Mouse (Mus musculus): ENCODE data around the gene Ddx39. TPM values are rescaled to one million over a fixed set of nuclear protein-coding genes. Genes with fewer than 3 reads are reported as not detected.

Ddx39 gene
- polyA plus RNA-seq, 2 experiments: 110 to 191 TPM

- Histone ChIP-seq H3K9me3 (ENCODE audit: control insufficient read depth, low read length) (no peaks in the 10 kb centered on the region), H3K9ac (replicated peaks) (no peak overlapping the region), H3K4me2 (ENCODE audit: low read depth) (no peak overlapping the region), H3K27ac (no peak overlapping the region), H3K27me3 (ENCODE audit: control insufficient read depth, insufficient read depth, low read length) (peaks cover 16% of the 10 kb centered on the region), H3K4me3 (ENCODE audit: insufficient read depth in 1 of 2, low read depth in 2 of 2, low read length in 2 of 2) (no peak overlapping the region), H3K4me1 (replicated peaks; ENCODE audit: control insufficient read depth in 2 of 2, insufficient read depth in 2 of 2, low read length in 1 of 2) (peaks cover 10 to 22% of the 10 kb centered on the region in 2 experiments; a peak in 3 of 4 replicates), H3K36me3 (replicated peaks; ENCODE audit: control insufficient read depth, insufficient read depth, low read depth) (no peaks in the 10 kb centered on the region)
- TF ChIP-seq EP300 (IDR thresholded peaks at IDR 0.05; ENCODE audit: low read depth): no peak
- no peak for TF ChIP-seq CTCF (IDR thresholded peaks at IDR 0.05; ENCODE audit: low read depth)
- DNase-seq (ENCODE audit: low read depth in 3 of 3, low spot score in 3 of 3) (no peak), ATAC-seq (ENCODE audit: insufficient read depth) (no peak)
- WGBS (ENCODE audit: insufficient replicate concordance): 62% methylated on average over 4 of the region's 4 CpGs
These were observed 29.1 kb downstream of the Ddx39 start for GRCm38 (mm10) chr8:83744070-83744469.

- peaks cover 16% of the 10 kb centered on the region for H3K27me3 ChIP-seq (ENCODE audit: control insufficient read depth, insufficient read depth, low read length)
- no peaks in the 10 kb centered on the region for H3K36me3 ChIP-seq (replicated peaks; ENCODE audit: control insufficient read depth, insufficient read depth, low read depth)
- ATAC-seq (ENCODE audit: insufficient read depth) (peak; percentile 53), DNase-seq (ENCODE audit: low read depth in 3 of 3, low spot score in 3 of 3) (no peak)
- no peak overlapping the region for H3K27ac ChIP-seq
- H3K9me3 ChIP-seq (ENCODE audit: control insufficient read depth, low read length): no peaks in the 10 kb centered on the region
- H3K4me1 ChIP-seq (replicated peaks; ENCODE audit: control insufficient read depth in 2 of 2, insufficient read depth in 2 of 2, low read length in 1 of 2): peaks cover 3 to 10% of the 10 kb centered on the region in 2 experiments; a peak in 2 of 4 replicates
- TF ChIP-seq EP300 (IDR thresholded peaks at IDR 0.05; ENCODE audit: low read depth) (no peak), CTCF (IDR thresholded peaks at IDR 0.05; ENCODE audit: low read depth) (no peak)
- H3K4me3 ChIP-seq (ENCODE audit: insufficient read depth in 1 of 2, low read depth in 2 of 2, low read length in 2 of 2): peak overlapping the region; percentile 7 to 12; a peak in 3 of 4 replicates
- WGBS (ENCODE audit: insufficient replicate concordance): 4% methylated on average over 28 of the region's 28 CpGs
- peak overlapping the region; percentile 49 for H3K4me2 ChIP-seq (ENCODE audit: low read depth)
- no peak overlapping the region for H3K9ac ChIP-seq (replicated peaks)
These were observed 32.8 kb downstream of the Ddx39 start for GRCm38 (mm10) chr8:83747661-83748346.

- no peak overlapping the region for H3K4me2 ChIP-seq (ENCODE audit: low read depth)
These were observed 33.7 kb downstream of the Ddx39 start for GRCm38 (mm10) chr8:83748708-83749107.

GRCm38 (mm10) chr8:83749265-83749664 is 34.3 kb downstream of the Ddx39 start:
- DNase-seq (ENCODE audit: low read depth in 3 of 3, low spot score in 3 of 3) (no peak), ATAC-seq (ENCODE audit: insufficient read depth) (no peak)
- no peak overlapping the region for H3K9ac ChIP-seq (replicated peaks)
- H3K4me1 ChIP-seq (replicated peaks; ENCODE audit: control insufficient read depth in 2 of 2, insufficient read depth in 2 of 2, low read length in 1 of 2): peaks cover 0 to 7% of the 10 kb centered on the region in 2 experiments; a peak in 2 of 4 replicates
- TF ChIP-seq EP300 (IDR thresholded peaks at IDR 0.05; ENCODE audit: low read depth) (no peak), CTCF (IDR thresholded peaks at IDR 0.05; ENCODE audit: low read depth) (no peak)
- no peak overlapping the region for H3K4me3 ChIP-seq (ENCODE audit: insufficient read depth in 1 of 2, low read depth in 2 of 2, low read length in 2 of 2)
- H3K9me3 ChIP-seq (ENCODE audit: control insufficient read depth, low read length): no peaks in the 10 kb centered on the region
- 76% methylated on average over 9 of the region's 9 CpGs for WGBS (ENCODE audit: insufficient replicate concordance)
- peaks cover 16% of the 10 kb centered on the region for H3K27me3 ChIP-seq (ENCODE audit: control insufficient read depth, insufficient read depth, low read length)
- no peak overlapping the region for H3K27ac ChIP-seq
- H3K36me3 ChIP-seq (replicated peaks; ENCODE audit: control insufficient read depth, insufficient read depth, low read depth): no peaks in the 10 kb centered on the region
- H3K4me2 ChIP-seq (ENCODE audit: low read depth): no peak overlapping the region

More at GRCm38 (mm10) chr8:83748708-83749107, 33.7 kb downstream of the Ddx39 start:
- TF ChIP-seq EP300 (IDR thresholded peaks at IDR 0.05; ENCODE audit: low read depth) (no peak), CTCF (IDR thresholded peaks at IDR 0.05; ENCODE audit: low read depth) (no peak)
- peaks cover 16% of the 10 kb centered on the region for H3K27me3 ChIP-seq (ENCODE audit: control insufficient read depth, insufficient read depth, low read length)
- H3K9me3 ChIP-seq (ENCODE audit: control insufficient read depth, low read length): no peaks in the 10 kb centered on the region
- peaks cover 0 to 7% of the 10 kb centered on the region in 2 experiments; a peak in 2 of 4 replicates for H3K4me1 ChIP-seq (replicated peaks; ENCODE audit: control insufficient read depth in 2 of 2, insufficient read depth in 2 of 2, low read length in 1 of 2)
- ATAC-seq (ENCODE audit: insufficient read depth) (peak; percentile 37; the same call in 1 of the 2 replicates), DNase-seq (ENCODE audit: low read depth in 3 of 3, low spot score in 3 of 3) (no peak)
- H3K4me3 ChIP-seq (ENCODE audit: insufficient read depth in 1 of 2, low read depth in 2 of 2, low read length in 2 of 2): no peak overlapping the region
- no peaks in the 10 kb centered on the region for H3K36me3 ChIP-seq (replicated peaks; ENCODE audit: control insufficient read depth, insufficient read depth, low read depth)
- H3K9ac ChIP-seq (replicated peaks): no peak overlapping the region
- H3K27ac ChIP-seq: no peak overlapping the region
- 6% methylated on average over 3 of the region's 3 CpGs for WGBS (ENCODE audit: insufficient replicate concordance)

- TF ChIP-seq EP300 (IDR thresholded peaks at IDR 0.05; ENCODE audit: low read depth) (no peak), CTCF (IDR thresholded peaks at IDR 0.05; ENCODE audit: low read depth) (0 out of 2 replicates have a peak, but pooled peaks have one; percentile 14)
- H3K9ac ChIP-seq (replicated peaks): no peak overlapping the region
- ATAC-seq (ENCODE audit: insufficient read depth): no peak
- no peak overlapping the region for H3K4me2 ChIP-seq (ENCODE audit: low read depth)
- no peak overlapping the region for H3K27ac ChIP-seq
- WGBS (ENCODE audit: insufficient replicate concordance): 42% methylated on average over 3 of the region's 3 CpGs
- 0 out of 4 replicates have a peak, but pooled peaks cover 0 to 3% of the 10 kb centered on the region in 2 experiments for H3K4me1 ChIP-seq (replicated peaks; ENCODE audit: control insufficient read depth in 2 of 2, insufficient read depth in 2 of 2, low read length in 1 of 2)
- H3K36me3 ChIP-seq (replicated peaks; ENCODE audit: control insufficient read depth, insufficient read depth, low read depth): no peaks in the 10 kb centered on the region
- no peaks in the 10 kb centered on the region for H3K27me3 ChIP-seq (ENCODE audit: control insufficient read depth, insufficient read depth, low read length)
- no peak for DNase-seq (ENCODE audit: low read depth in 3 of 3, low spot score in 3 of 3)
- no peak overlapping the region for H3K4me3 ChIP-seq (ENCODE audit: insufficient read depth in 1 of 2, low read depth in 2 of 2, low read length in 2 of 2)
- no peaks in the 10 kb centered on the region; the same call in 1 of the 2 replicates for H3K9me3 ChIP-seq (ENCODE audit: control insufficient read depth, low read length)
These were observed 39.2 kb downstream of the Ddx39 start for GRCm38 (mm10) chr8:83754149-83754548.

Data from liver, embryonic 14.5 days (tissue).